Mouse (Mus musculus) B cell, adult 2 months (primary cell): ENCODE results near the gene Rhoh.
A peak's percentile ranks its signal among the peaks of the same experiment; 100 is the strongest.

Experiments used
- DNase-seq, 2 experiments: peaks; one replicate each; pipeline ENCODE4 v3.0.0; 2022

Rhoh gene

DNA sequence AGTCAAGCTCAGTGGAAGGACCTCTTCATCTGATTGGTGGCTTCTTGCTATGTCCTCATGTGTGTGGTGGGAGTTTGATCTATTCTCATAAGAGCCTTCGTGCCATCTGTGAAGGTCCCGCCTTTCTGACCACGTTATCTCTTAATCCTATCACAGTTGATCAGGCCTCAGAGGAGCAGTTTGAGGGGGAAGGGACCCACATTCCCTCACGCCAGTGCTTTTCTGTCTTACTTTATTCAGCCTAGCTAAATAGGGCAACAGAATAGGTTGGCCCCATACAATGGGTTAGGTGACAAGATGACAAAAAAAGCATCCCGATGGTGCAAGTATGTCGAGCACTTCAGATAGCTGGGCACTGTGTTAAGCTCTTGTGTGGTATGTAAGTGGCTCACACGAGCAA, 34.8 kb downstream of the Rhoh start:
- DNase-seq: no peak

- no peak for DNase-seq
Measured at GRCm38 (mm10) chr5:65897731-65898130, 36.7 kb downstream of the Rhoh start.

- no peak for DNase-seq
Measured at GRCm38 (mm10) chr5:65898683-65899082, 37.7 kb downstream of the Rhoh start.

DNA sequence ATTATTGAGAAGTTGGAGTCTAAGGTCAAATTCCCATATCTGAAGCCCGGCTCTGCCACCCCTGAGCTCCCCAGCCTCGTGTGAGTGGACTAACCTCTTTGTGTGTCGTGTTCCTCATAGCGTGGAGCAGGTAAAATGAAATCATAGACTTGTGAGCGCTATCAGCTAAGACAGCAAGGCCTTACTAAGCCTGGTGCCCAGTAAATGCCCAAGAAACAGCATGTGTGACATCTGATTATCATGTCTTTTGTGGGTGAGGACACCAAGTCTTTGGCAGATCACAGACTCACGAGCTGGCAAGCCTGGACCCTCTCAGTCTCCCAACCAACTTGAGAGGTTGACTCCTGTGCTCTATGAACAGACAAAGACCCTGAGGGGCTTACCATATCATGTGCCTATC, 39.1 kb downstream of the Rhoh start:
- DNase-seq: no peak

DNA sequence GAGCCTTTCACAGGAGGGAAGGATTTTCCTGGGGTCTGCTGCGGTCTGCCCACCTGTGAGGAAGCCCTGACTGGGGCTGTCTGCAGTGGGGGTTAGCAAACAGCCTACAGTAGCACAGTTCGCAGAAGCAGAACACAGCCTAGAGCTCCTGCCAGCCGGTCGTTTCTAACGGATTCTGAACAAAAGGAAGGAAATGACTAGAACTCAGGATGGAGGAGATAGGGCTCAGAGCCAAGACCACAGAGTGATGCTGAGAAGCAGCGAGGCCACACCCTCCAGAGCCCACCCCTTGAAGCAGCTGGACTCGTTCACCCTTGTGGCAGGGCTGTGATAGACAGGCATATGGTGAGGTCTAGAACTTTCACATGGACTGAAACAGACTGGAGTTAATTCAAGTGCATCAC, 39.9 kb downstream of the Rhoh start:
- DNase-seq: peak; percentile 63 to 68

GRCm38 (mm10) chr5:65901868-65902418, 40.9 kb downstream of the Rhoh start:
- no peak for DNase-seq

- no peak for DNase-seq
Measured at GRCm38 (mm10) chr5:65902811-65903210, 41.8 kb downstream of the Rhoh start.

GRCm38 (mm10) chr5:65904476-65904875, 43.5 kb downstream of the Rhoh start:
- DNase-seq: no peak

DNA sequence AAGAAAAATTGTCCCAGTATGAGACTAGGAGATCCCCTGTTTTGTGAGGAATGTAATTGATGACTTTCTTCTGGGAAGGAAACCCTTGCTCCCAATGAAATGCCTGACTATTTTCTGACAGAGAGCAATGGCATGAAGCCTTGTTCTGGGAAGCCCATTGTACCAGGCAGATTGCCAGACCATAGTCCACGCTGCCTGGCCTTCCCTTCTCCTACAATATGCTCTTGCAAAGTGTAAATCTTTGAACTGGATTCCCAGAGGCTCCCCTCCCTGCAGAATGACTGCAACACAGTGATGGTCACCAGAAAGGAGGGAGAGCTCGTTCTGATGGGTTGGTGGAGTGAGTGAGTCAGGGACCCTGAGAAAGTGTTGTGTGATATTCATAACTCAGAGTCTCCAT, 47.7 kb downstream of the Rhoh start:
- DNase-seq: no peak

- DNase-seq: no peak
Measured at GRCm38 (mm10) chr5:65909321-65909720, 48.3 kb downstream of the Rhoh start.

DNA sequence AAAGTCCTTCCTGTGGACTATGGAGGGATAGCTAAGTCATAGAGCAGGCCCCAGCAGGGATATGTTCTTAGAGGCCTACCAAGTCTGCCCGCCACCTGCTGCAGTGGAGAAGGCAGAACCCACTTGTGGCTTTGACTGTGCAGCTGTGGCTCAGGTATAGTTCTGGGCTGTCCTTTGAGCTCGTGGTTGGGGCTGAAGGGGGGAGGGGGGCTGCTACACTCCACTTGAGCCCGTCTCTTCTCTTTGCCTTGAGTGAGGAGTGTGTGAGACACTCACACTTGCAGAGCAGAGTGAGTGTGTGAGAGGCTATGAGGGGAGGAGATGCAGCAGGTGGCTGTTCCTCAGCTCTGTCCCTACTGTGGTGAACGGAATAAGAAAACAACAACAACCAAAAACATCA, 49.4 kb downstream of the Rhoh start:
- DNase-seq: no peak

DNA sequence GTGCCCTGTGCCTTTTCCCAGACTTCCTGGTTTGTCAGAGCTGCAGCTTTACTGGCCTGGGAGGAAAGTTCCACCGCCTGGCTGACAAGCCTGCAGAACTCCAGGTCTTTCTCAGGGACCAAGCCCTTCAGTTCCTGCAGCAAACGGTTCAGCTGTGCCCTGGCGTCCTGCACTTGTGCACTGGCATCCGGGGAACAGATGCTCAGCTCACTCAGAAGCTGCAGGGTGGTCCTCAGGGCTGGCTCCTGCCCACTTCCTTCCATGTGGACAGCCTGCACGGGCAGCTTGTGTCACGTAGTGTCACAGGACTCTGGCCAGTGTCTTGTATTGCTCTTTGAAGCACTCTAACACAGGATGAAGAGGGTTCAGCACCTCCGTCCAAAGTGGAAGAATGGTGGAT, 50.7 kb downstream of the Rhoh start:
- no peak for DNase-seq

GRCm38 (mm10) chr5:65912201-65912600, 51.2 kb downstream of the Rhoh start:
- no peak for DNase-seq

- DNase-seq: no peak
Measured at GRCm38 (mm10) chr5:65913126-65913525, 52.1 kb downstream of the Rhoh start.

DNA sequence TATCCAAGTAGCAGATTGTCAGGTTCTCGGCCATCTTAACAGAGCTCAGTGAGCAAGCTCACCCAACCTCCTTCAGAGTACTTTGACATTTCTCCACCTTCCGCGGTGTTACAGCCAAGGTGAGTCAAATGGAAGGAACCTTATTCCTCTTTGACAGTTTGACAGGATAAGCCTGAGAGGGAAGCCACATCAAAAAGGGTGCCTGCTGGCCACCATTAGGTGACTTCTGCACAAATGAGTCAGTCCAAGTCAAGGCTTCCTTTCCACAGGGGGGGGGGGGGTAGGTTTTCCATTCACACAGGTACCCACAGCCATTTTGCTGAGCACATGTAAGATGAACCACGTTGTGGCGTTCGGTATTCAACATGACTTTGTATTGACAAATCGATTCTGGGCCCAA, 53.3 kb downstream of the Rhoh start:
- no peak for DNase-seq

DNA sequence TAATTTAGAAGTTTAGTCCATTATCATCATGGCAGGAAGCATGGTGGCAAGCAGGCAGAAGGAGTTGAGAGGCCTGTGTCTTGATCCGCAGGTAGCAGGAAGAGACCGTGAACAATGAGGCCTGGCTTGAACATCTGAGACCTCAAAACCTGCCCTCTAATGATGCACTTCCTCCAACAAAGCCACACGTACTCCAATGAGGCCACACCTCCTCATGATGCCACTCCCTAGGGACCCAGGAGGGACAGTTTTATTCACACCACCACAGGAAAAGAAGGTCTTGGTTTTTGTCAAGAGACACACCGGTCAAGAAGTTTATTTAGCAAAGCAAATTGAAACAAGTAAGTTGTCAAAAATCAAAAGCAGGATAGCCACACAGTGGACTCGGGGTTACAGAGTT, 55.9 kb downstream of the Rhoh start:
- peak in 1 of 2 experiments; percentile 33 for DNase-seq

- peak in 1 of 2 experiments; percentile 30 for DNase-seq
Measured at GRCm38 (mm10) chr5:65918601-65919000, 57.6 kb downstream of the Rhoh start.

GRCm38 (mm10) chr5:65919326-65919725, 58.3 kb downstream of the Rhoh start:
- peak; percentile 72 to 76 for DNase-seq

- no peak for DNase-seq
Measured at GRCm38 (mm10) chr5:65919904-65920303, 58.9 kb downstream of the Rhoh start.

DNA sequence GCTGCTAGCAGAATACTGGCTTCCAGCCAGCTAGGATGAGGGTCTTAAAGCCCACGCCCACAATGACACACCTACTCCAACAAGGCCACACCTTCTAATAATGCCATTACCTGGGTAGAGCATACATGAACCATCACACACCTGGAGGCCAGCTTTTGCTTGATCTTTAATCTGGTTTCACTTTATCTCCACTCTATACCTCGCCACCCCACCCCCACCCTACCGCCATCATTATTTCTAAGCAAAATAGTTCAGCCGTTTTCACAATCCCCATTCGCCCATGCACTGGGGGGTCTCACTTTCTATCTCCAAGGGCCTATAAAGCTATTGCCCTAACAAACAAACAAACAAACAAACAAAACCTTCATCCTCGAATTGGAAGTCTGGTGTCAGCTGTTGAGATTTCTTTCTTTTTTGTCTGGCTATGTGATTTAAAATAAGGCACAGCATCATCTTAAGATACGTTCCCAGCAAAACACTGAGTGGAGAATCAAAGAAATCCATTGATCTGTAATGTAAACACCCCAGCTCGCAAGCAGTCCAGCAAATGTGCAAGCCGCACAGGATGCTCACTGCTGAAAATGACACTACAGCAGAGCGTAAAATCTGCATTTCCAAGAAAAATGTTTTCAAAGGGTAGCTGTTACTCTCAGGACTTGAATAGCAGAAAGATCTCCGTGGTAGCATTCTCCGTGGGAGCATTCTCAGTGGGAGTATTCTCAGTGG, 59.9 kb downstream of the Rhoh start:
- no peak for DNase-seq

DNA sequence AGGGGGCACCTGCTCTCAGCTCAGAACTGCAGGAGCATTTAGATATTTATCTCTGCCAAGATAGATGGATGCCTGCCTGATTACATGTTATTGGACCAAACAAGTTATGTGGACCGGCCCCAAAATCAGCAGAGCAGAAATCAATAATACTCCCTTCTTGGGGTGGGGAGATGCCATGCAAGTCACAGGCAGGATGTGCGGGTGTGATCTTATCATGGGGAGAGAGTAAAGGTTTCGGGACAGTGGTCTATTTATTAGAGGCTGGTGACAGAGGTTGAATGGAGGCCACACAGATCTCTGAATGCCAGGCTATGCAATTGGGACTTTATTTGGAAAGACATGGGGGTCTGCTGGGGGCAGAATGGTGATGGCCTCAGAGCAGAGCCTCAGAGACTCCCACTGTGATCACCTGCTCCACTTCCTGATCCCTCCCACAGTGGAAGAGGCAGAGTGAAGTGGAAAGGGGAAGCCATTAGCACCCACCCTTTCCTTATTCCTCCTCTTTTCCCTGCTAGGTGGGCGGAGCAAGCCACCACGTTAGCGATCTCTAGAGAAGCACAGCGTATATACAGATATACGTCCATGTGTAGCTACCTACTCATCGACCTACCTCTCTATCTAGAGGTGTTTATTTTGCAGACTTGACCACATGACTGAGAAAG, 60.6 kb downstream of the Rhoh start:
- DNase-seq: no peak

GRCm38 (mm10) chr5:65926666-65927065, 65.7 kb downstream of the Rhoh start:
- DNase-seq: peak in 1 of 2 experiments; percentile 36

GRCm38 (mm10) chr5:65929162-65929561, 68.1 kb downstream of the Rhoh start:
- peak; percentile 82 to 86 for DNase-seq

GRCm38 (mm10) chr5:65930171-65930570, 69.2 kb downstream of the Rhoh start:
- peak in 1 of 2 experiments; percentile 29 for DNase-seq
